Mouse (Mus musculus): Measurements from ENCODE around the gene Sox8.

DNA sequence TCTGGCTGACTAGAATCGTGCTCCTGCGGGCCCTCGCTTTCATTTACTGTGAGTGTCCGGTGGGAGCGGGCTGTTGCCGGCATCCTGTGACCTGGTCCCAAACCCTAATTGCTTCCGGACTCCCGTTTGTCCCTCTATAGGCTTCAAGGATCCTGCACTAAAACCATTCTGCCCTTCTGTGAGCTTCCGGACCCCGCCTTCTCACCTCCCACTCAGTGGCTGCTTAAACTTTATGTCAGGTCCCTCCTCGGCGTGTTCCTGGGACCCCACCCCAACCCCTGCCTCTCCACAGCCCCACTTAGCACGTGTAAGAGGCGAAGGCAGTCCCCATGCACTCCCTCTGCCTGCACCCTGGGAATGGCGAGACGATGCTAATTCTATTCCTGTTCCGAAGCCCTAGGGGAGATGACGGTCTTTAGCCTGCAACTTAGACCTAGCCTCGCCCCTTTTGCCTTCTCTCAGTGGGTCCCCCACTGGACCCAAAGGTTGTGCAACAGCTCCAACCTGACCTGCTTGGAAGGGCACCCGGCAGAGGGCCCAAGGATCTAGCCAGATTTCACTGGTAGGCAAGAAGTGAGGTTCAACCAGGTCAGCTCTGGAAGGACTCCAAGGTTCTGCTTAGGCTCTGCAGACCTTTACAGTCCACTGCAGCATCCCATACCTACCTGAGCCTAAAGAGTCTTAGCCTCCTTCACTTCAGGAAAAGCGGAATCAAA lies 9.0 kb upstream of the Sox8 start:
- TF ChIP-seq BHLHE40 (IDR thresholded peaks at IDR 0.05; ENCODE audit: borderline replicate concordance, low read depth, low read length) (no peak), EP300 (IDR thresholded peaks at IDR 0.05; ENCODE audit: low read depth in 1 of 2, low read length in 2 of 2) (no peak), CTCF (IDR thresholded peaks at IDR 0.05 in 2 of 3, conservative IDR thresholded peaks at IDR 0.05 in 1 of 3; ENCODE audit: control insufficient read depth in 1 of 3, insufficient read depth in 1 of 3, low read depth in 2 of 3, low read length in 3 of 3, poor library complexity in 1 of 3, severe bottlenecking in 1 of 3) (no peak), CHD1 (IDR thresholded peaks at IDR 0.05; ENCODE audit: low read depth, low read length) (no peak), ELF1 (IDR thresholded peaks at IDR 0.05; ENCODE audit: low read depth, low read length) (no peak)
